Mouse (Mus musculus) intestine, embryonic 14.5 days (tissue): ENCODE results near the gene Dyx1c1. TPM values are rescaled to one million over a fixed set of nuclear protein-coding genes. Genes with fewer than 3 reads are reported as not detected.
A peak's percentile ranks its signal among the peaks of the same experiment; 100 is the strongest.

Experiments used
- ATAC-seq: fragments of 200-750 bp; cut with Nextera tagmentation; replicated peaks from 2 replicates; pipeline ENCODE4 v1.8.0; 2017; ENCODE audit warnings: low read depth, moderate number of reproducible peaks, moderate TSS enrichment, moderate library complexity; ENCODE audit not compliant: low FRiP score, low TSS enrichment
- DNase-seq: peaks from one replicate; pipeline ENCODE4 v3.0.0-alpha.2; 2018; ENCODE audit warnings: low spot score
- H3K27ac ChIP-seq: fragments of 300-500 bp; sonication (generic); 2 replicates; pipeline ENCODE4 v1.5.1; 2014; ENCODE audit warnings: low read depth, mild to moderate bottlenecking, control low read depth
- H3K27me3 ChIP-seq: fragments of 300-500 bp; sonication (generic); replicated peaks from 2 replicates; pipeline ENCODE4 v1.6.1; 2014; ENCODE audit warnings: low read length, control low read depth; ENCODE audit not compliant: control insufficient read depth, insufficient read depth
- H3K36me3 ChIP-seq: fragments of 300-500 bp; sonication (generic); 2 replicates; pipeline ENCODE4 v1.6.1; 2014; ENCODE audit warnings: low read length, control low read depth; ENCODE audit not compliant: control insufficient read depth, insufficient read depth
- H3K4me1 ChIP-seq: fragments of 300-500 bp; sonication (generic); replicated peaks from 2 replicates; pipeline ENCODE4 v1.6.1; 2014; ENCODE audit warnings: low read length, control low read depth, mixed read lengths; ENCODE audit not compliant: control insufficient read depth, insufficient read depth
- H3K4me2 ChIP-seq: fragments of 300-500 bp; sonication (generic); 2 replicates; pipeline ENCODE4 v1.6.1; 2014; ENCODE audit warnings: low read length
- H3K4me3 ChIP-seq: fragments of 300-500 bp; sonication (generic); 2 replicates; pipeline ENCODE4 v1.5.1; 2014; ENCODE audit warnings: low read depth, low read length, control low read depth, mixed read lengths
- H3K9ac ChIP-seq: fragments of 300-500 bp; sonication (generic); 2 replicates; pipeline ENCODE4 v1.6.1; 2014; ENCODE audit warnings: mild to moderate bottlenecking, low read length
- H3K9me3 ChIP-seq: fragments of 300-500 bp; sonication (generic); 2 replicates; pipeline ENCODE4 v1.6.1; 2016; ENCODE audit warnings: low read length, control low read depth; ENCODE audit not compliant: control insufficient read depth
- WGBS: fragments of 180-500 bp; shearing (Covaris S2); extraction: QIAGEN DNeasy Blood & Tissue Kit; methylation state at CpG from one replicate; pipeline ENCODE4 v1.1.7; 2014; 5-methylcytosine and 5-hydroxymethylcytosine counted together
- polyA plus RNA-seq: library from polyadenylated mRNA; unstranded; fragments of >200 nt; fragmentation: Nextera tagmentation; extraction: Ambion mirVana; gene quantifications from 2 replicates; pipeline ENCODE4 v1.2.1, GENCODE M21; 2014

Gene Dyx1c1
- polyA plus RNA-seq, 1 experiment from 2014 or later: 1.4 TPM

- Histone ChIP-seq H3K27me3 (no peaks in the 10 kb centered on the region), H3K9ac (peak within 1 kb of the TSS; percentile 63), H3K4me2 (peak within 1 kb of the TSS; percentile 92), H3K9me3 (no peaks in the 10 kb centered on the region), H3K4me3 (peak within 1 kb of the TSS; percentile 89), H3K36me3 (no peaks in the 10 kb centered on the region), H3K27ac (no peak within 1 kb of the TSS; the same call in 1 of the 2 replicates), H3K4me1 (peaks cover 6% of the 10 kb centered on the region; the same call in 1 of the 2 replicates)
- under 1% methylated on average over 88 of the region's 88 CpGs for WGBS
- ATAC-seq (peak; percentile 100), DNase-seq (peak; percentile 92)
Measured at GRCm38 (mm10) chr9:72985250-72986220, 26.9 kb downstream of the Dyx1c1 start, which contains the start of the genes Ccpg1os and Ccpg1. TSS of gene Ccpg1os (minus strand) at chr9:72985382. TSS of gene Ccpg1 (plus strand) at chr9:72985429.

GRCm38 (mm10) chr9:72987703-72988102 lies 29.1 kb downstream of the Dyx1c1 start:
- H3K4me3 ChIP-seq: no peak overlapping the region
- no peak for ATAC-seq
- no peak overlapping the region for H3K4me2 ChIP-seq
- H3K4me1 ChIP-seq: peaks cover 6% of the 10 kb centered on the region; the same call in 1 of the 2 replicates
- no peaks in the 10 kb centered on the region for H3K27me3 ChIP-seq
- H3K36me3 ChIP-seq: no peaks in the 10 kb centered on the region
- H3K9ac ChIP-seq: no peak overlapping the region
- whole genome bisulfite sequencing: 80% methylated on average over 3 of the region's 3 CpGs
- H3K9me3 ChIP-seq: no peaks in the 10 kb centered on the region
- no peak overlapping the region for H3K27ac ChIP-seq
- no peak for DNase-seq

- WGBS: 80% methylated on average over 5 of the region's 5 CpGs
Measured at GRCm38 (mm10) chr9:72988706-72989105, 30.1 kb downstream of the Dyx1c1 start.

GRCm38 (mm10) chr9:72991420-72991819 lies 32.8 kb downstream of the Dyx1c1 start:
- no peak overlapping the region for H3K4me2 ChIP-seq
- no peak overlapping the region for H3K4me3 ChIP-seq
- H3K4me1 ChIP-seq: no peaks in the 10 kb centered on the region; the same call in 1 of the 2 replicates
- 91% methylated on average over 2 of the region's 2 CpGs for whole genome bisulfite sequencing
- no peak overlapping the region for H3K27ac ChIP-seq
- no peaks in the 10 kb centered on the region for H3K9me3 ChIP-seq
- H3K36me3 ChIP-seq: no peaks in the 10 kb centered on the region
- no peak for DNase-seq
- no peaks in the 10 kb centered on the region for H3K27me3 ChIP-seq
- H3K9ac ChIP-seq: no peak overlapping the region
- no peak for ATAC-seq

More at GRCm38 (mm10) chr9:72988706-72989105, 30.1 kb downstream of the Dyx1c1 start:
- no peak for ATAC-seq
- H3K9ac ChIP-seq: no peak overlapping the region
- H3K27ac ChIP-seq: no peak overlapping the region
- no peak overlapping the region for H3K4me2 ChIP-seq
- no peak for DNase-seq
- H3K36me3 ChIP-seq: no peaks in the 10 kb centered on the region
- H3K4me1 ChIP-seq: peaks cover 6% of the 10 kb centered on the region; the same call in 1 of the 2 replicates
- H3K9me3 ChIP-seq: no peaks in the 10 kb centered on the region
- H3K27me3 ChIP-seq: no peaks in the 10 kb centered on the region
- no peak overlapping the region for H3K4me3 ChIP-seq

- no peak for DNase-seq
- H3K27me3 ChIP-seq: no peaks in the 10 kb centered on the region
- no peak overlapping the region for H3K4me3 ChIP-seq
- no peak overlapping the region for H3K27ac ChIP-seq
- H3K9me3 ChIP-seq: no peaks in the 10 kb centered on the region
- H3K9ac ChIP-seq: no peak overlapping the region
- no peaks in the 10 kb centered on the region for H3K36me3 ChIP-seq
- H3K4me1 ChIP-seq: no peaks in the 10 kb centered on the region
- no peak overlapping the region for H3K4me2 ChIP-seq
- no peak for ATAC-seq
- 88% methylated on average over 5 of the region's 5 CpGs for WGBS
Measured at GRCm38 (mm10) chr9:72992576-72992975, 34.0 kb downstream of the Dyx1c1 start.

GRCm38 (mm10) chr9:72996167-72996566 lies 37.6 kb downstream of the Dyx1c1 start:
- Histone ChIP-seq H3K27me3 (no peaks in the 10 kb centered on the region), H3K4me3 (no peak overlapping the region), H3K9ac (no peak overlapping the region), H3K4me1 (no peaks in the 10 kb centered on the region), H3K4me2 (no peak overlapping the region), H3K36me3 (no peaks in the 10 kb centered on the region), H3K9me3 (no peaks in the 10 kb centered on the region), H3K27ac (no peak overlapping the region)
- DNase-seq (no peak), ATAC-seq (no peak)

- 67% methylated on average over 7 of the region's 7 CpGs for WGBS
- DNase-seq (no peak), ATAC-seq (no peak)
- Histone ChIP-seq H3K27ac (no peak overlapping the region), H3K36me3 (no peaks in the 10 kb centered on the region), H3K4me3 (no peak overlapping the region), H3K4me2 (no peak overlapping the region), H3K4me1 (no peaks in the 10 kb centered on the region), H3K27me3 (no peaks in the 10 kb centered on the region), H3K9me3 (no peaks in the 10 kb centered on the region), H3K9ac (no peak overlapping the region)
Measured at GRCm38 (mm10) chr9:72996806-72997205, 38.2 kb downstream of the Dyx1c1 start.

GRCm38 (mm10) chr9:73000487-73000886 lies 41.9 kb downstream of the Dyx1c1 start:
- WGBS: 69% methylated on average over 2 of the region's 2 CpGs
- no peak for ATAC-seq
- Histone ChIP-seq H3K27ac (no peak overlapping the region), H3K4me1 (no peaks in the 10 kb centered on the region), H3K4me2 (no peak overlapping the region), H3K9ac (no peak overlapping the region), H3K4me3 (no peak overlapping the region), H3K27me3 (no peaks in the 10 kb centered on the region), H3K9me3 (no peaks in the 10 kb centered on the region), H3K36me3 (no peaks in the 10 kb centered on the region)
- no peak for DNase-seq
